Mouse (Mus musculus) adrenal gland, postnatal 4 days (tissue): ENCODE results near the gene Pir. TPM values are rescaled to one million over a fixed set of nuclear protein-coding genes. Genes with fewer than 3 reads are reported as not detected.

Source experiments
- DNase-seq, 2 experiments: peaks; one replicate each; pipeline ENCODE4 v3.0.0; 2021 to 2022; ENCODE audit warnings: low spot score in 2 of 2, mixed read lengths in 2 of 2
- long read RNA-seq, 2 experiments: library from polyadenylated mRNA; stranded (forward); transcript quantifications; one replicate each; pipeline ENCODE4 v2.0.0; 2021
- total RNA-seq, 2 experiments: library from RNA; stranded (reverse); gene quantifications; 2 replicates each; pipeline ENCODE4 v1.2.3; 2021

Gene Pir
- total RNA-seq: 1 to 10 TPM; 5.9 to 6.3 TPM
- long read RNA-seq, experiment 1, transcript Pir-201 (10 exons, 1,599 nt): major isoform, 9 of 10 reads
- long read RNA-seq, experiment 1, partial matches to known transcripts: 1 of 10 reads
- long read RNA-seq, experiment 1, other reads (novel, unspliced or antisense): 0 of 10 reads
- long read RNA-seq, experiment 2, transcript Pir-201 (10 exons, 1,599 nt): major isoform, 6 of 7 reads
- long read RNA-seq, experiment 2, partial matches to known transcripts: 1 of 7 reads
- long read RNA-seq, experiment 2, other reads (novel, unspliced or antisense): 0 of 7 reads

DNA sequence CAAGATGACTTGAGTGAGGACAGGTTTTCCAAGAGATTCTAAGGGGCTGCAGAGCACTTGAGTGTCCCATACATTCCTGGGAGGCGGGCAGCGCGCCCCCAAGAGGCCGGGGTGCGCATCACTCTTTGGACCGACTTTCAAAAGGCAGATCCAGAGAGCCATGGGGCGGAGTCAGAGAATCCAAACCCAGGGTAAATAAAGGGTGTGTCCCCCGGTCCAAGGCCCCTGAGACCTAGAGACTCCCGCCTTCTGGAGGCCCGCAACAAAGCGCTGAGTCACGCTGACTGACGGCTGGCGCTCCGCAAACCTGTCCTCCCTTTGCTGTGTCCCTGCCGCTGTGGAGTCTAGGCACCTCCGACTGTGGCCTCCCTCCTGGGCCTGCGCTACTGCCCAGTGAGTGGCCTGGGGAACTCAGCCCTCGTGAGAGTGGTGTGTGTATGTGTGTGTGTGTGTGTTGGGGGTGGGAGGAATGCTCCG lies at the start of gene Pir:
Gene Pir (plus strand): TSS at position 87 of the 477 bp plus-strand sequence.
- peak; percentile 4 to 8 for DNase-seq

DNA sequence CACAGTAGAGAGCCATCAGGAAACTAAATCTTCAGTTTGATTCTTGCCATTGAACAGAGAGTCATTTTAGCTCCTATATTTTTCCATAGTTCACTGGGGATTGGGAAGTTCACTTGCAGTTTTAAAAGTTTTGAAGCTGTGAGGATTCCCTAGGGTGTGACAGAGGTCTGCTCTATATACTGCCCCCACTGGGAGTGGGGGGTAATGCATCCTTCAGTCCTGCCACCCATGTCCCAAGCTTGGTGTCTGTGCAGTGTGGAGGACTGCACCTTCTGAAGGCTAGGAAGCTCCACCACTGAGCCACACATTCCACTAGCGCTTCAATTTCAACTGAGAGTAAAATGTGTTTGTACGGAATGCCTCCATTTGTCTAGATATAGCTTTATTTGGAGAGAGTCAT lies 47.2 kb upstream of the Pir start:
- DNase-seq: no peak

DNA sequence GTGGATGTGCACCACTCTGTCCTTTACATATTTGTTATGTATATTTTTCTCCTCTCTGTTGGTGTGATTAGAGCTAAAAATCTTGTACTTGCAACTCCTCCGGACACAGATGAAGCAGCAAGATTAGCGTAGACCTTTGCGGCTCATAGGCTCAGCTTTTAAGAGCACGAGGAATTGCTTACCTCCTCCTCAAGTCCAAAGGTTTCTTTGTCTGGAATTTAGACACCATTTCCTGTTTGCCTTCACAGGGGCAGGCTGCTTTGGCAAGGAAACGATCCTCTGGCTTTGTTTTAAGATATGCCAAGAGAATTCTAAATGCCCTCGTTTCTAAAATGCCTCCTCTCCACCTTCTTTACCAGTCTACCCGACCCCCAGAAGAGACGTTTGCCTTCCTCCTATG lies 35.8 kb upstream of the Pir start:
- no peak for DNase-seq

DNA sequence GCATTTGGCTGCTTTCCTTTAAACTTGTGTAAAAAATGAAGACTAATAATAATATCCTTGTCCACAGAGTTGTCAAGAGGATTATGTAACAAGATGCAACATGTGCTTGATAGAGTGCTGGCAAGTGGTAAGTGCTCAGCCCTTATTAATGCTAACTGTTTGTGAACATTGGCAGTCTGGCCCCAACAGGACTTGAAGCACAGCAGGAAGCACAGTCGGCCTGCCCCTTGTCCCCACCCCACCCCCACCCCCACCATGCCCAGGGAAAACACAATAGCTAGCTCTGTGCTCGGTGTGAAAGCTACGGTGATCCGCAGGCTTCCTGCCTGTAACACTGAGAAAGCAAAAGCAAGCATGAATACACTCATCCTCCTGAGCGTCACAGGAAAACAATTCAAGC lies 23.5 kb upstream of the Pir start:
- no peak for DNase-seq

DNA sequence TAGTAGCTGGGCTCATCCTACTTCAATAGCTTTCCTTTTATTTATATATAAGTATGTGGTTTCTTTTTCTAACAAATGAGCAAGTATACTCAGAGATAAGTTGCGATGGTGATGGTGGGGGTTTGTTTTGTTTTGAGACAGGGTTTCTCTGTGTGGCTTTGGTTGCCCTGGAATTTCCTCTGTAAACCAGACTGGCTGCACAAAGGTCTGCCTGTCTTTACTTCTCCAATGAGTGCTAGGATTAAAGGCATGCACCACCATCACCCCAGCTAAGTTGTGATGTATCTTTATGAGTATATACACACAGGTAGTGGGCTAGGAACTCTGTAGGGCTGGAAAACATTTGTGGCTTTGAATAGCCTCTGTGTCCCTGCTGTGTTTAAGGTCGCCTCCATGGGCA lies 22.4 kb upstream of the Pir start:
- DNase-seq: no peak

DNA sequence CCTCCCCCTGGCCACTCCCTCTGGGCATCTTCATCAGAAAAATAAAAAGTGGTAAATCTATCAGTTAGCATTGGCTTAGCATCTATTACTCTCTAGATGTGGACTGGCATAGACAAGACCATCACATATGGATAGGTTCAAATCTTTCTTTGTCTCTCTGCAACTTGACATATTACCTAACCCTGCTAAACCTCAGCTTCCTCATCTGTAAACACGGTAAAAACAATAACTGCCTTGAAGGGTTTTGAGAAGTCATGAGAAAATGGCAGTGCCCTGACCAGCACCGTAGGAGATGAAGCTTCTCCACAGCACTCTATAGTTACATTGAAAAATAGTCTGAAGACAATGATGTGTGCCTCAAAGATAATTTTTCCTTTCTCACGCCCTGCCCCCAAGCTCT lies 12.6 kb upstream of the Pir start:
- no peak for DNase-seq

DNA sequence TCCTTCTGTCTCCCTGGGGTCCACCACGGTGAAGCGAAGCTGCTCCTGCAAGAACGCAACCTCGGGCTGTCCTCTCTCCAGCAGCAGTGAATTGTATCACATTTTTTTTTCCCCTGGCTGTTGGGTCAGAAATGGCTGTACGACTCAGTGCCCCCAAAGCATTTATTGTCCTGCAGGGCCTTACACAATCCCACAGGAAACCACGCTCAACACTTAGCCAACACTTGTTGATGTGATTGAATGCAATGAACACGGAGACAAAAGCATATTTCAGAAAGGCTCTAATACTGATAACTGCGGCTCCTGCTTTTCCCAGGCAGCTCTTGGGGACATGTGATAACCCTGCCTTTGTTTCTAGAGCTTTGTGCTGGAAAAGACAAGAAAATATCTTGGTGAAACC lies 11.1 kb upstream of the Pir start, which contains the start of gene Bmx:
Gene Bmx (minus strand): TSS at position 137 of the 400 bp plus-strand sequence.
- no peak for DNase-seq

DNA sequence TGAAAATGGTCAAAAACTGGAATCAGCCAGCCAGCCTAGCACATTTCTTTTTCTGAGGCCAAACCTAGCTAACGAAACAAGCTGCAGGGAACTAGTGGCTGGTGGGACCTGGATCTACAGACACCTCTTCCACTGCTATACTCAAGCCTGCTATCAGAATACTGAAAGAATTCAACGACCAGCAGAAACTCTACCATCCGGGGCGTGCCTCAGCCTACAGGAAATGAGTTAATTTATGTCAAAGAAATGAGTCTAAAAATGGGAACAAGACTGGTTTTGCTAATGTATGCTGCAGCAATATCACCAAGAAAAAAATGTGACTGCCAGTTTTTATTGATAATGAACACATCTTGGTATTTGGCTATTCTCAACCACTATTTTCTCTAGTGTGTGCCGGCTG lies 10.5 kb upstream of the Pir start:
- DNase-seq: no peak

DNA sequence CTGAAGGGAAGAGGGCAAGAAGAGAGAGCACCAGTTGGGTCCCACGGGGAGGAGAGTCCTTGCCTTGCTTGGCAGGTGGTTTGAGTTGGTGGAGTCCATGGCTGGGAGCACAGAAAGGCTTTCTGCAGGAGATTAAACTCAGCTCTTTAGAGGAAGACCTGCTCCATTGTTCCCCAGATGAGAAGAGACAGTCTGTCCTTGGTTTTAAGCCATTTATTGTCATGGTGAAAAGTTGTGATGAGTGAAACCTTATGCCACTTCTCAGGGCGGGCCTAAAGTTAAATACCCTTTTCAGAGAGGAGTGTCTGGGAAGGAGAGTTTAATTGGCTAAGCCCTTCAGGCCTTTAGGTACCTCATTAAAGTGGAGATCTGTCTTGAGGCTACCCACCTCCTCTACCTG lies 6.9 kb upstream of the Pir start:
- no peak for DNase-seq

DNA sequence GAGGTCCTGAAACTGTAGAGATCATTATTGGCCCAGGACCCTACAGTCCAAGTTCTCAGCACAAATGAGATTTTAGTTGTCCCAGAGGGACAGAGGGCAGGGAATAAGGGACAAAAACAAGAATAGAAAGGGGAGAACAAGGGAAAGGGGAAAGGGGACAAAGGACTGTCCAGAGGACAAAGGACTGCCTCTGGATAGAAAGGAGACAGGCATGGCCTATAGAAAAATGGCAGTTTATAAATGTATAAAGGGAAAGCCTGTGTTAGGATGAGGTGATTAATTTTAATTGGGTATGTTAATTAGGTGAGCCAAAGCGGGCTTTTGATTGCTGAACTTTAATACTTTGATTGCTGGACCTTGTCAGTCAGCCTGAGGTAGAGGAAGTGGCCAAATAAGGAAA lies 4.3 kb upstream of the Pir start:
- DNase-seq: no peak

DNA sequence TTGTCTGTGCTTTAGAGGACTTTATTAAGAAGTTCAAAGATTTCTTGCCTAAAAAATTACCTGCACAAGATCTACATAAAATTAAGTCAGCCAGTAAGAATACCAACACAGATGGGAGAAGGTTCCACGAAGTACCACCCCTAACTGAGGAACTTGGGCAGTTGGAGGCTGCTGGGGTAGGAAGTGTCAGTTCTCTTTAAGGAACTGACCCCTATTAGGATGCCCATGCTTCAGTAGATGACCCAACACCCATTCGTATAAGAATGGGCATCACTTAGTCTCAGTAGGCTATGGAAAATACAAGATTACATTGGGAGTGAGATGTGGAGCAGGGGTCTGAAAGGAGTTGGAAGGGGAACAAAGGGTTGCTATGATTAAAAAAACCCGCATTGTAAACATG lies 1.4 kb downstream of the Pir start:
- DNase-seq: no peak

DNA sequence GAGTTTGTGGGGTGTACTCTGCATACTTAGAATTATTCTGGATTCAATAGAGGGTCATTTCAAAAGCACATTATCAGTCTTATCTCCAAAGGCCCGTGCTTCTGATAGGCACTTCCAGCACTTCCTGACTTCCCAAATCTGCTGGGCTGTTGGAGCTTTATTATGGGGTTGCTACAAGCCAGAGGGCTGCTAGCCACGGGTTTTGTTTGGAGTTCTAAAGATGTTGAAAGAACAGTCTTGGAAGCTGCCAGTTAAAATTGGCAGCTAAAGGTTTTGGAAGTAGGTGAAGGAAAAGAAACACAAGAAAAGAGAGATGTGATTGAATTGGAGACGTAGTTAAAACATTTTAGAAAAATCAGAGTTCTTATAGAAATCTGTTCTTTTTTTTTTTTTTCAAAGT lies 6.4 kb downstream of the Pir start:
- DNase-seq: no peak

DNA sequence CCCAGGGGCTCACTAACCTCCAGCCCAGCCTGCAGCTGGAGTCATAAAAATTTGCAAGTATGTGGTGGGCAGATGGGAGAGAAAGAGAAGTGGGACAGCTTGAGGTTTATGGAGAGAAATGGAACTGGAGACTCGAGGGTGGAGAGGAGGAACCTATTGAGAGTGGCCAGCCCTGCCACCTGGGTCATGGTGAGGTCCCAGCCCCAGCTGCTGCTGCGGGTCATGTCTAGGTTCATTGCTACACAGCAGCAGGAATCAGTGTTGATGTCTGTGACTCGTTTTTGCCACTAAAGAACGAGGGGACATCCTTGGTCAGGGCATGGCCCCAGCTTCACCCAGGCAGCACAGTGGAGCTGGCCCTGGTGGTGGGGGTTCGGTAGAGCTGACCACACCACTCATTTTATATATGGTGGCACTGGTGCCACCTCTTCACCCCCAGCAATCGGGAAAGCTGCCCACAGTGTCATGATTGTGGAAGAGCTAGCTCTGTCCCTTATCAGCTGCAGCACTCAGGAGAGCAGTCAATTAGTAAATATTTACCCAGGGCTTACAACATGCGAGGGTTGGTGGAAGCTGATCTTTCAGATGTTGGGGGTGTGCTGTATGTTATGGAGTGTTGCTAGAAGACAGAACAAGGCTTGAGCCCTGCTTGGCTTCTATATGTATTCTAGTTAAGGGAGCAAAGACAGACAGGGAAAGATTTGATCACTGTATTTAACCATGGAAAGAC lies 11.9 kb downstream of the Pir start:
- DNase-seq: no peak

DNA sequence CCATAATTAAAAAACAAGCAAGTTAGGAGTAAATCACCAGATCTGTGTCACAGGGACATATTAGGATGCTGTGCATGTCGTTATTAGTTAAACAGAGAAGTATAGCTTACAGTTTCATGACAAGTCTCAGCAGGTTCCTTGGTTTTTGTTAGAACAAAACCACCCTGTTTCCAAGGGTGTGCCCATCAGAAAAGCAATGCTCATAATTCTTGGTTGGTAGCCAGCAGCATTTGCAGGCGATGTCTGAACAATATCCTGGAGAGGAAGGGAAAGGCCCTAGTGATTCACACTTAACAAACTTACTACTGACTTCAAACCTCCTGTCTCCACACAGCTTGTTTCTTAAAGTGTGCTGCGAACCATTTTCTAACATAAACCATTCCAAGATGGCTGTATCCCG lies 14.6 kb downstream of the Pir start:
- DNase-seq: no peak

DNA sequence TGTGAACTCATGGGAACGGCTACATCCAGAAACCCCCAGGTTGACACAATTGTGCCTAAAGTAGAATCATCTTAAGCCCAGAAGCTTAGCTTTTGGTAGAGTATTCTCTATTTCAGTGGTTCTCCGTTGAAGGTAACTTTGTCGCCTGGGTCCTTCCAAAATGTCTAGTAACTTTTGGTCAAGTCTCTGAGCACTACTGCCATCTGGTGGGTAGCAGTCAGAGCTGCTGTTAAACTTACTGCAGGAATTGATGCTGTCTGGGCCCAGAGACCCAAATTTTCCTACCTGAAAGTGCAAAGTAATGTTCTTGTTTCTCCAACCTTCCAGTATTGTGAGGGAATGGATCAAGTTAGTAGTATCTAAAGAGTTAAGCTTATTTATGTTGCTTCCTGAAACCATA lies 17.9 kb downstream of the Pir start:
- no peak for DNase-seq

DNA sequence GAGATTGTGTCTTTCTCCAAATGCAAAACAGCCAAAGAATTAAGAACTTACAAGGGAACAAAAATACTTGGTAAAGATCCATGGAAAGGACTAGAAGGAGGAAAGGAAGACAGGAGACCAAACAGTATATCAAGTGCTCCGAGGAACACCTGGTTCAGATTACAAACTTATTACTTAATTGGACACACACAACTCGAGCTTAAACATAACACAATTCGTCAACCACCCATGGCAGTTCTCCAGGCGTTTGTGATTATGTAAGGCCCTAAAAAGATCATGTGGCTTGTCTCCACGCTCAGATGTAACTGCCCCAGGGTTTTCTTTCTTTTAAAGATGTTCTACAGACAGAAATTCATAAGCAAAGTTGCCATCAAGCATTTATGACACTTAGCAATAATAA lies 22.0 kb downstream of the Pir start:
- no peak for DNase-seq

DNA sequence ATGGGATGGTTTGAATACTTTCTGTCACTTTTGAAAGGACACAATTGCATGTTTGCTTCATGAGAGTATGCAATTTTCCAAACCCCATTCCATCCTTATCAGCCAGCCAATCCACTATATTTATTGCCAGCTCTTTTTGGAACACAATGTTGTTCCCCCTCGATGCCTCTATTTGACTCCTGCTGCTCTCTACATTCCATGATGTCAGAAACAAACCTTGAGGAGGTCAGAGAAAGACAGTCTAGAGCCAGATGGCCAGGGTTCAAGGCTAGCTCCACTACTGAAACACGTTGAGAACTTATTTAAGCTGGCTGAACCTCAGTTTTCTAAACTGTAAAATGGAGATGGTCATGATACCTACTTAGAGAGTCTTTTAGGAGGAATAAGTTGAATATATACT lies 37.1 kb downstream of the Pir start:
- DNase-seq: no peak

DNA sequence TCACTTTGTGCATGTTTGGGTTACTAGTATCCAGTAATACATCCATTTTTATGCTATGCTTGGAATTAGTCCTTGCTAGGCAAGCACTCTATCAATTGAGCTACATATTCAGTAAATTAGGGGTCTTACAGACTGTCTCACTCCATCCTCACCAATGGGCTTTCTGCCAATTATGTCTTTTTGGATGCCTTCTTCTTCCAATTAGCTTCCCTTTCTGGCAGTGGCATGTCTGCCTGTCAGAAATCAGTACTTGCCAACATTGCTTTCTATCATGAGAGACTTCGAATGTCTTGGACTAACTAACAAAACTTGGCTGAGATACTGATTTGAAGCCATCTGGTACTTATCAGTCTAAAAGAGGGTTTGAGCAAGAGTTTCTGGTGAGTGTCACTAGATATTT lies 44.7 kb downstream of the Pir start:
- no peak for DNase-seq

DNA sequence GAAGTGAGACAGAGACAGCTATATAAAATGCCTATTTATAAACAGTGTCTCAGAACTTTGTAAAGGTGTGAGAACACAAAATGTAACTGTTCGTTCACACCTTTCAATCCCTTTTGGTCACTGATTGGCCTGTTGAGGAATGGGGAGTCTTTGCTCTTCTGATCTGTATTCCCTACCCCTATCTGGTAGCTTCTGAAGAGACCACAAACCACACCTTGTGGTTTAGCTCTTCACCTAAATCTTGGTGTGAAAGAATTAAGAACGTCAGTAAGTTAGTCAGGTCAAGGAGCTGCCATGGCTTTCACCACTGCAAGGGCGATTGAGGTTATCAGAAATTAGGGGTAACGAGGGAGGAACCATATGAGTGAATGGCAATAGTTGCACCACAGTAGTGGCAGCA lies 49.4 kb downstream of the Pir start:
- no peak for DNase-seq

DNA sequence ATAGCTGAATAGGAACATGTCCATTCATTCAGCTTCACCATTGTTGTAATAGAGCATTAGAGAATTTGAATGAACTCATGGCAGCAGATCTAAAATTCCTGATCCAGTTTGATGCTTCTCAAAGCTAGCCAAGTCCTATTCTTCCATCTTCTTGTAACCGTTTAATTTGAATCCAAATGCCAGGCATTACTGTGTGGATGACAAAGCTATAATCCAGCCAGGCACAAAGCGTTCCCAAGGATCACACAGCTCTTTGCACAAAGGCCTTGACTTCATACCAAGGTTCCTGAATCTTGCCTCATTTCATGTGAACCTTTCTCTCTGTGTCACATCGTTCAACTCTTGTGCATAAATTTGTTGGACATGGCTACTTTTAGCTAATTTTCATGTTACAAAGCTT lies 50.9 kb downstream of the Pir start:
- no peak for DNase-seq

DNA sequence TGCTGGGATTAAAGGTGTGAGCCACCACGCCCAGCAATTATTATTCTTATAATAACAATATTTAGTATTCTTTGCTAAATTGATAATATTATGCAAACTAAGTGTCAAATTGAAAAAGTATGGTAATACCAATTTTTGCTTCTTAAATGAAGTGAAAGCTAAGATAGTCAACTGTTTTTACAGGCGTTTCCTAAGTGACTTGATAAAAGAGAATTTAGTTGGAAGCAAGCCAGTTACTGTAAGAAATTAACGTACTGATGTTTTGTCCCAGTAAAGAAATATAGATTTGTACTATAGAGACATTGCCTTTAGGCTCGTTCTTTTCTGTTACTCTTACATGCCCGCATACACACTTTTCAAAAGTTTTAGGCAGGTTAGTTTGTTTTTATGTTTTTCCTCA lies 53.3 kb downstream of the Pir start:
- no peak for DNase-seq

DNA sequence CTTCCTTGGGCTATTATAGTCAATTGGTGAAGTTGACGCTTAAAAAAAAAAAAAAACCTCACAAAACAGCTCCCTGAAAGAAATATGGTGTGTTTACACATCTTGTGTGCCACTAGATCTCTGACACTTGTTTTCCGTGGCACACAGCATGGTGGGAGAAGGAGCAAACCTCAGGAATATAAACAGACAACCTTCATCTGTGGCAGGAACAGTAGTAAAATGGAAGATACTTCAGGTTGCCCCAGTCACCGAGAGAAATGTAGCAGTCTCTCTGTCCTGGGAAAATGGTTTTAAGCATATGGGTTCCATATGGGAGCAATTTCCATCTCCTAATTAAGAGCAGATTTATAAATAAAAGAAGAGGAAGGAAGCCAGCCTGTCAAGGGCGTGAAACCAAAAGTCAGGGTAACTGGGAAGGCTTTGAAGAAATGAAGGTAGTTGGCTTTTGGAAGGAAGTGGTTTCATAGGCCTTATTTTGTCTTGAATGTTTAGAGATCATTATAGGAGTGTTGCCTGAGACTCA lies 54.3 kb downstream of the Pir start:
- no peak for DNase-seq

DNA sequence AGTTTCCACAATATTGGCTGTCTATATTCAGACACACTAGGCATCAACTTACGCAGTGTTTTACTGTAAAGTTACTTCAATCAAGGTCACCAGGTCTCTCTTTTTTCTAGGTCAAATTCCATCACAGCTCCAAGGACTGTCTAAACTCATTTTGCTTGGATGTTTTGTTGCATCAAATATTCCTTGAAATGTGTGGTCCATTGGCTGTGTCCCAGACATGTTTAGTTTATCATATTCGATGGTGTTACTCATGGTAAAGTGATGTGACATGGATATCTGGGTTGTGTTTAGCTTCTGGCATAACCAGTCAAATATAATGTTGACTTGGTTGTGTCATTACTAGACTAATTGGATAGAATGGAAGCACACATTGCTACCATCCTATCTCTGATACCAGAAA lies 61.2 kb downstream of the Pir start:
- DNase-seq: no peak
